Mouse (Mus musculus): ENCODE data around the gene Mad1l1. TPM values are rescaled to one million over a fixed set of nuclear protein-coding genes. Genes with fewer than 3 reads are reported as not detected.

The Mad1l1 gene
- total RNA-seq, 2 experiments from 2014 or later, result 7.0 to 7.2 TPM

GRCm38 (mm10) chr5:140101409-140102009 is 219.8 kb downstream of the Mad1l1 start:
- DNase-seq (ENCODE audit: low spot score), result no peak

- no peak for DNase-seq (ENCODE audit: low spot score)
Observed at GRCm38 (mm10) chr5:140098711-140099110, 222.6 kb downstream of the Mad1l1 start.

GRCm38 (mm10) chr5:140095203-140095602 is 226.1 kb downstream of the Mad1l1 start:
- DNase-seq (ENCODE audit: low spot score), result no peak

- DNase-seq (ENCODE audit: low spot score), result no peak
Observed at GRCm38 (mm10) chr5:140093489-140093888, 227.9 kb downstream of the Mad1l1 start.

- DNase-seq (ENCODE audit: low spot score), result no peak
Observed at GRCm38 (mm10) chr5:140091601-140092000, 229.8 kb downstream of the Mad1l1 start.

- DNase-seq (ENCODE audit: low spot score), result no peak
Observed at GRCm38 (mm10) chr5:140089263-140089662, 232.1 kb downstream of the Mad1l1 start.

- DNase-seq (ENCODE audit: low spot score), result no peak
Observed at GRCm38 (mm10) chr5:140087242-140087641, 234.1 kb downstream of the Mad1l1 start.

GRCm38 (mm10) chr5:140084341-140084740 is 237.0 kb downstream of the Mad1l1 start:
- no peak for DNase-seq (ENCODE audit: low spot score)

GRCm38 (mm10) chr5:140083911-140084310 is 237.4 kb downstream of the Mad1l1 start:
- peak; percentile 59 for DNase-seq (ENCODE audit: low spot score)

GRCm38 (mm10) chr5:140082204-140082812 is 239.0 kb downstream of the Mad1l1 start:
- peak; percentile 80 for DNase-seq (ENCODE audit: low spot score)

- no peak for DNase-seq (ENCODE audit: low spot score)
Observed at GRCm38 (mm10) chr5:140081084-140081483, 240.3 kb downstream of the Mad1l1 start.

- no peak for DNase-seq (ENCODE audit: low spot score)
Observed at GRCm38 (mm10) chr5:140079511-140079910, 241.8 kb downstream of the Mad1l1 start.

- DNase-seq (ENCODE audit: low spot score), result no peak
Observed at GRCm38 (mm10) chr5:140078406-140078805, 242.9 kb downstream of the Mad1l1 start.

- DNase-seq (ENCODE audit: low spot score), result no peak
Observed at GRCm38 (mm10) chr5:140076438-140076837, 244.9 kb downstream of the Mad1l1 start.

GRCm38 (mm10) chr5:140073671-140074116 is 247.7 kb downstream of the Mad1l1 start:
- no peak for DNase-seq (ENCODE audit: low spot score)

GRCm38 (mm10) chr5:140073148-140073670 is 248.1 kb downstream of the Mad1l1 start:
- no peak for DNase-seq (ENCODE audit: low spot score)

- DNase-seq (ENCODE audit: low spot score), result no peak
Observed at GRCm38 (mm10) chr5:140068506-140068905, 252.8 kb downstream of the Mad1l1 start.

GRCm38 (mm10) chr5:140068051-140068450 is 253.3 kb downstream of the Mad1l1 start:
- no peak for DNase-seq (ENCODE audit: low spot score)

- DNase-seq (ENCODE audit: low spot score), result no peak
Observed at GRCm38 (mm10) chr5:140066769-140067168, 254.6 kb downstream of the Mad1l1 start.

- no peak for DNase-seq (ENCODE audit: low spot score)
Observed at GRCm38 (mm10) chr5:140066281-140066680, 255.1 kb downstream of the Mad1l1 start.

GRCm38 (mm10) chr5:140065281-140065945 is 255.9 kb downstream of the Mad1l1 start:
- no peak for DNase-seq (ENCODE audit: low spot score)

GRCm38 (mm10) chr5:140064521-140064920 is 256.8 kb downstream of the Mad1l1 start:
- DNase-seq (ENCODE audit: low spot score), result no peak
